Mouse (Mus musculus) embryonic facial prominence, embryonic 14.5 days (tissue): ENCODE results near the gene Dkk2. TPM values are rescaled to one million over a fixed set of nuclear protein-coding genes. Genes with fewer than 3 reads are reported as not detected.
"Not testable (repeated sequence)": the region's sequence is repeated elsewhere in the genome, so short reads cannot be mapped to it uniquely, and the experiment has no call there.

Experiments
- ATAC-seq: fragments of 200-750 bp; cut with Nextera tagmentation; 2 replicates; pipeline ENCODE4 v1.8.0; 2017; ENCODE audit warnings: low read depth, moderate number of reproducible peaks, moderate TSS enrichment
- DNase-seq: peaks from one replicate; pipeline ENCODE4 v3.0.0-alpha.2; 2015; ENCODE audit warnings: low spot score
- H3K27ac ChIP-seq: fragments of 300-500 bp; sonication (generic); replicated peaks from 2 replicates; pipeline ENCODE4 v1.5.1; 2014; ENCODE audit warnings: low read depth, mild to moderate bottlenecking, low read length, moderate library complexity
- H3K27me3 ChIP-seq: fragments of 300-500 bp; sonication (generic); replicated peaks from 2 replicates; pipeline ENCODE4 v1.6.1; 2014; ENCODE audit warnings: low read length; ENCODE audit not compliant: control insufficient read depth, insufficient read depth
- H3K36me3 ChIP-seq: fragments of 300-500 bp; sonication (generic); 2 replicates; pipeline ENCODE4 v1.6.1; 2014; ENCODE audit warnings: low read length, mixed read lengths; ENCODE audit not compliant: control insufficient read depth, insufficient read depth
- H3K4me1 ChIP-seq: fragments of 300-500 bp; sonication (generic); 2 replicates; pipeline ENCODE4 v1.6.1; 2014; ENCODE audit warnings: antibody characterized with exemption, low read length; ENCODE audit not compliant: control insufficient read depth, insufficient read depth
- H3K4me2 ChIP-seq: fragments of 300-500 bp; sonication (generic); 2 replicates; pipeline ENCODE4 v1.6.1; 2014; ENCODE audit warnings: low read depth, mild to moderate bottlenecking, low read length, moderate library complexity, mixed read lengths
- H3K4me3 ChIP-seq: fragments of 300-500 bp; sonication (generic); 2 replicates; pipeline ENCODE4 v1.5.1; 2014; ENCODE audit warnings: low read depth, mild to moderate bottlenecking, low read length
- H3K9ac ChIP-seq: fragments of 300-500 bp; sonication (generic); 2 replicates; pipeline ENCODE4 v1.6.1; 2014; ENCODE audit warnings: low read depth, mild to moderate bottlenecking, low read length, moderate library complexity, mixed read lengths
- H3K9me3 ChIP-seq: fragments of 300-500 bp; sonication (generic); 2 replicates; pipeline ENCODE4 v1.6.1; 2016; ENCODE audit warnings: low read length; ENCODE audit not compliant: control insufficient read depth
- WGBS: fragments of 180-500 bp; shearing (Covaris S2); extraction: QIAGEN DNeasy Blood & Tissue Kit; methylation state at CpG from one replicate; pipeline ENCODE4 v1.1.7; 2014; 5-methylcytosine and 5-hydroxymethylcytosine counted together
- polyA plus RNA-seq: library from polyadenylated mRNA; unstranded; fragments of >200 nt; fragmentation: Nextera tagmentation; extraction: Ambion mirVana; gene quantifications from 2 replicates; pipeline ENCODE4 v1.2.1, GENCODE M21; 2014

Gene Dkk2
- polyA plus RNA-seq, result 25.0 and 33.6 TPM in 2 replicates

DNA sequence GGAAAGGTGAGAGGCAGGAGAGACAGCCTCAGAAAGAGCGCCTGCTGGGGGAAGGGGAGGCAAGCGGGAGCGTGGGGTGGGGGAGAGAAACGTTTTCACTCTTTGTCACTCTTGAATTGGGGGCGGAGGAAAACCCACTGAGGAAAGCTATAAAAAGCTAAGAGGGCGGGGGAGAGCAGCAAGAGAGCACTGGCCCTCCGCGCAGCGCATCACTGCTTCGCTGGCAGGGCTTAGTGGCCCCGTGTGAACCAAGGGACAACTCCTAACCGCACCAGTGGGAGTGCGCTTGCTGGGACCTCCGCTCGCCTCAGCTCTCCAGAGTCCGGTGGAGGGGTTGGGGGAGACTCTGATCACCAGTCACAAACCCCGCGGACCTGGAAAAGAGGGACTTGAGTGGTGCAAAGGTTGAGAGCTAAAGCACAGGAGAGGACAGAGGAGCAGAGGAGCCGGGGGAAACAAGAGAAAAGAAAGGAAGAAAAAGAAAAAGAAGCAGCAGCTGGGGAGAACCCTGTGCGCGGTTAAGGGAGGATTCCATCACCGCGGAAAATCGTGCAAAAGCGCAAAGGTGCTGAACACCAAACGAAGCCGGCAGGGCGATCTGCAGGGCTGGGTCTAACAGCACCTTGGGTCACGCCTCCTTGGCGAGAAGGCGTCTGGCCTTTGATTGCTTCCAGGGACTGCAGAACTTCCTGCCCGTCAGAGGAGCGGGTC, at the start of gene Dkk2:
Dkk2 (plus strand) TSS at position 181 of the 711 bp plus-strand sequence.
- Histone ChIP-seq H3K27ac (peak within 1 kb of the TSS; percentile 65), H3K4me1 (no peaks in the 10 kb centered on the region), H3K4me3 (peak within 1 kb of the TSS; percentile 49), H3K9me3 (no peaks in the 10 kb centered on the region), H3K27me3 (peaks cover 12% of the 10 kb centered on the region), H3K36me3 (no peaks in the 10 kb centered on the region), H3K4me2 (peak within 1 kb of the TSS; percentile 93), H3K9ac (peak within 1 kb of the TSS; percentile 66)
- peak; percentile 85 for DNase-seq
- ATAC-seq, result peak; percentile 69
- WGBS, result 0% methylated on average over 33 of the region's 33 CpGs

DNA sequence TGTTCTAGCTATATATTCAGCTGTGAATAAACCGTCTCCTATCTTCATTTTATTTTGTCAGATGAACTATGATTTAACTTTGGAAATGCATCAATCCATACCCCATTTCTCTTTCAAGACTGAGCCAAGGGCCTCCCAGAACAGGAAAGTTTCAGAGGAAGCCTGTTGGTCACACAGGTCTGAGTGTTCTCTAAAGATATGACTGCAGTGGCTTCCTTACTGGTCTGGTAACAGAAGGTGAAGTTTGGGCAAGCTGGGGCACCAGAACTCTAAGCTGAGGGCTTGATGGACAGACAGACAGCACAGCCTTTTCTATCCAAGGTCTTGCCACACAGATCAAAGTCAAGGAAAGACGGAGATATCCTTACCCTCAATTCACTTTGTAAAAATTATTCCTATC, 48.4 kb upstream of the Dkk2 start:
- H3K4me1 ChIP-seq, result 0 out of 2 replicates have a peak, but pooled peaks cover 4% of the 10 kb centered on the region
- H3K9me3 ChIP-seq, result no peaks in the 10 kb centered on the region
- no peaks in the 10 kb centered on the region for H3K36me3 ChIP-seq
- H3K27ac ChIP-seq, result no peak overlapping the region
- 89% methylated on average over 2 of the region's 2 CpGs for WGBS
- no peaks in the 10 kb centered on the region for H3K27me3 ChIP-seq
- ATAC-seq (no peak), DNase-seq (no peak)
- H3K4me2 ChIP-seq, result no peak overlapping the region
- H3K4me3 ChIP-seq, result no peak overlapping the region
- H3K9ac ChIP-seq, result no peak overlapping the region

DNA sequence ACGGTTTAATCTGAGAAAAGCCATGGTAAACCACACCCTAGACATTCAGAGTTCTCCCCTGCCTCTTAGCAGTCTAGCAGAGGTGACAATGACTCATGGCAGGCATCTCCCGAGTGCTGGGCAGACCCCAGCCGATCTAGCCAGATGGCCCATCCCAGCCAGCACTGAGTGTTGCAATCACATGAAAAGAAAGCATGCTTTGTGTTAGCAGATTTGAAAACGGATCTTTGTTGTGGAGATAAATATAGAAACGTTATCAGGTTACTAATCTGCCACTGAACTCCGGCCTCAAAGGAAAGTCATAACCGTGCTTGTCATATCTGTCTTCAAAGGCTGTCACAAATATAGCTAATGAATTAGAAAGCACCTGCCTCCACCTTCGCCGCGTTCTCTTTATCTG, 47.4 kb upstream of the Dkk2 start:
- DNase-seq (peak; percentile 53), ATAC-seq (peak; percentile 89)
- Histone ChIP-seq H3K4me3 (no peak overlapping the region), H3K27me3 (no peaks in the 10 kb centered on the region), H3K4me2 (no peak overlapping the region), H3K27ac (no peak overlapping the region), H3K36me3 (no peaks in the 10 kb centered on the region), H3K9ac (no peak overlapping the region), H3K9me3 (no peaks in the 10 kb centered on the region), H3K4me1 (0 out of 2 replicates have a peak, but pooled peaks cover 4% of the 10 kb centered on the region)
- 36% methylated on average over 10 of the region's 10 CpGs for whole genome bisulfite sequencing

DNA sequence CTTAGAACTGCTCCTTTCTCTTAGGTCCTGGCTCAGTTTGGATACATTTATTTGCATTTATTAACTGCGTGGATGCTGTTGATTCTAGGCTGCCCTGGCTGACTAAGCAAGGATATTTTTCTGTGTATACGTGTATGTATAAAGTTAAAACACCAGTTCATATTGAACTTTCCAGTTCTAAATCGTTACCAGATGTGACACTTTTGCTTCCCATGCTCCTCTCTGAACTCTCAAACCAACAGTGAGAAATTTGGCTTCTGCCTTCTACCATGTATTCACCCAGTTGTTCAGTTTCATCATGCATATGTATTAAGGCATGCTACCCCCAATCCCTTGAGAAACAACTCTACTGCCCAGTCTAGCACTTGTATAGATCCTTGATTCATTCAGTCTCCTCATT, 45.0 kb upstream of the Dkk2 start:
- Histone ChIP-seq H3K4me2 (no peak overlapping the region), H3K27ac (no peak overlapping the region), H3K27me3 (no peaks in the 10 kb centered on the region), H3K36me3 (no peaks in the 10 kb centered on the region), H3K9ac (no peak overlapping the region), H3K4me3 (no peak overlapping the region), H3K9me3 (no peaks in the 10 kb centered on the region), H3K4me1 (0 out of 2 replicates have a peak, but pooled peaks cover 4% of the 10 kb centered on the region)
- DNase-seq, result peak; percentile 36
- ATAC-seq, result no peak
- 36% methylated on average over 3 of the region's 3 CpGs for WGBS

DNA sequence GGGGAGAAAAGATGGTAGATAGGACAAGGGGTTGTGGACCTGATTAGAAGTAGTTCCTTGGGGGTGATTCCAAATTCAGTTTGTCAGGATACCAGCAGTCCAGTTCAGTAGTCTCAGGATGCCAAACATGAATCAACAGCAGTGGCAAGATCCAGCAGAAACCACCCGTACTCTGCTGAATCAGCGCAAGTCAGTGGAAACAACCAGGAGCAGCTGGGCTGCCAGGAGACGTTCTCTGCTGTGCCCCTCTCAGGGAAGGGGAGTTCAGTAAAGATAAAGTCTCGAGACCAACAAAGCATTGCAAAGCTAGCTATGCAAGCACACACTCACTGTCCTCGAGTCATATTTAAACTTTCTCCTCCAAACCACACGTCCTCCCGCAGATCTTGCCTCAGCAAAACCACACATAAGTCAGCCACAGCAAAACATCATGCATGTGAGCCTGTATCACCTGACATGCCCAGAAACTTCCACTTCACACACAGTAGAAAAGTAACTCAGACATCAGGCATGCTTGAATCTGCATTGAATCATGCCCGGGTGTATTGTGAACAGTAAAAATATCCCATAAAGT, 34.1 kb upstream of the Dkk2 start:
- peak; percentile 14 for DNase-seq

DNA sequence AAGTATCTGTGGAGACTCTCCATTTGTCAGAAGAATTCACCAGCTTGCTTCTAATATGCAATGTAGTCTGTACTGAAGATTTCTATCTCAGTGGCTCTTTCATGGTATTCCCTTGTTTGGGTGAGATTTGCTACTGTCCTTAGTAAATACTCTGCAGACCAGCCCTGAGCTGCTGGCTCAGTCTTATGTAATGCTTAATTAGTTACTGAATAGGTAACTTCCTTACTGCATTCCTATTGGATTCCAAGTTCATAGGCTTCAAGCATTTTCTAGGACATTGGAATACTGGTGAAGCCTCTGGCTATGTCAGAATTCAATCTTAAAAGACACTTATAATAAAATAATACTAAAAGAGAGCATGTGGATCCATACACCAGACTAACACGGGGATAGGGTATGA, 22.3 kb upstream of the Dkk2 start:
- H3K4me3 ChIP-seq, DNase-seq, ATAC-seq, H3K27me3 ChIP-seq, H3K4me1 ChIP-seq, H3K9me3 ChIP-seq, H3K27ac ChIP-seq, H3K36me3 ChIP-seq, H3K4me2 ChIP-seq, H3K9ac ChIP-seq: not testable (repeated sequence)
- 62% methylated on average over 1 of the region's 1 CpGs for WGBS

More for the DNA sequence above, 34.1 kb upstream of the Dkk2 start:
- H3K4me1 ChIP-seq, result no peaks in the 10 kb centered on the region
- no peak for ATAC-seq
- no peak overlapping the region for H3K27ac ChIP-seq
- H3K4me3 ChIP-seq, result no peak overlapping the region
- H3K4me2 ChIP-seq, result no peak overlapping the region
- no peak overlapping the region for H3K9ac ChIP-seq
- no peaks in the 10 kb centered on the region for H3K9me3 ChIP-seq
- 72% methylated on average over 8 of the region's 8 CpGs for WGBS
- H3K36me3 ChIP-seq, result no peaks in the 10 kb centered on the region
- no peaks in the 10 kb centered on the region for H3K27me3 ChIP-seq

DNA sequence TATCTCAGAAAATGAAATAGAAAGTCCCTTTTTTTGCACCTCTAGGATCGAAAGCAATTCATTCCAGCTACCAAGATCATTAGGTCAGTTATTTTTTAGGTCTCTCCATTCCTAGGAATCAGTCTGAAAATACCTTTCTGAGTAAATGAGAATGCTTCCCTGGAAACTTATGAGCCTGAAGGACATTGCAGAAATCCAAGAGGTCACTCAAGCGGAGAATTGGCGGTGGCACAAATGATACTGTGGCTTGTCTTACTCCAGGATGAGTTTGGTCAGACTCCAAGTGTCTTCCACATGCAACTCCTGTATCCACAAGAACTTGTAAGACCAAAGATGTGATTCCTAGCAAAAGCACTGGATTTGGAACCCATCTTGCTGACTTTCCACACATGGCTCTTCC, 21.7 kb upstream of the Dkk2 start:
- 94% methylated on average over 3 of the region's 3 CpGs for WGBS
- no peak overlapping the region for H3K4me3 ChIP-seq
- DNase-seq (no peak), ATAC-seq (no peak)
- no peaks in the 10 kb centered on the region for H3K36me3 ChIP-seq
- no peak overlapping the region for H3K9ac ChIP-seq
- no peaks in the 10 kb centered on the region for H3K27me3 ChIP-seq
- H3K27ac ChIP-seq, result no peak overlapping the region
- 0 out of 2 replicates have a peak, but pooled peaks cover 3% of the 10 kb centered on the region for H3K4me1 ChIP-seq
- peaks cover 4% of the 10 kb centered on the region; the same call in 1 of the 2 replicates for H3K9me3 ChIP-seq
- H3K4me2 ChIP-seq, result no peak overlapping the region

DNA sequence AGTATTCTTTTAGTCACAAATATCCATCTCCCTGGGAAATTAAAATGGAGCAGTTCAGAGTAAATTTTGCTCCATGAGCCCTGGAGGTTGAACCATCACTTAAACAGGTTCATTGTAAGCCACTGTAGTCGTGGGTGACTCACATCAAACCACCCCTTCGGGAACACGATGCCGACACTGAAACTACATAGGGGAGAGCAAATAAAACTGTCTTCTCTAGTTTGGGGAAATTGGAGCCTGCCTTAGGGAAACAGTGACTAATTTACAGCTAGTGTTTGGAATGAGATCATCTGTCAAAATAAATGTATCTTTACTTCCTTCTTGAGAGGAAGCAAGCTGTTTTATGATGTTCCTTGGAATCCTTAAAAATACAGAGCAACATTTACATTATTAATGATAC, 21.1 kb upstream of the Dkk2 start:
- H3K4me2 ChIP-seq, result no peak overlapping the region
- no peaks in the 10 kb centered on the region for H3K27me3 ChIP-seq
- DNase-seq (peak; percentile 18), ATAC-seq (no peak)
- no peaks in the 10 kb centered on the region for H3K36me3 ChIP-seq
- no peak overlapping the region for H3K4me3 ChIP-seq
- no peak overlapping the region for H3K9ac ChIP-seq
- H3K27ac ChIP-seq, result no peak overlapping the region
- H3K4me1 ChIP-seq, result 0 out of 2 replicates have a peak, but pooled peaks cover 3% of the 10 kb centered on the region
- peaks cover 4% of the 10 kb centered on the region; the same call in 1 of the 2 replicates for H3K9me3 ChIP-seq
- 43% methylated on average over 4 of the region's 4 CpGs for WGBS
